Mouse (Mus musculus) spleen, adult 18-20 months (tissue): Measurements from ENCODE around the gene Prdm13.

Source experiments
- DNase-seq, 2 experiments: peaks; one replicate each; pipeline ENCODE4 v3.0.0; 2022; ENCODE audit warnings: mixed read lengths in 2 of 2

Prdm13 gene

DNA sequence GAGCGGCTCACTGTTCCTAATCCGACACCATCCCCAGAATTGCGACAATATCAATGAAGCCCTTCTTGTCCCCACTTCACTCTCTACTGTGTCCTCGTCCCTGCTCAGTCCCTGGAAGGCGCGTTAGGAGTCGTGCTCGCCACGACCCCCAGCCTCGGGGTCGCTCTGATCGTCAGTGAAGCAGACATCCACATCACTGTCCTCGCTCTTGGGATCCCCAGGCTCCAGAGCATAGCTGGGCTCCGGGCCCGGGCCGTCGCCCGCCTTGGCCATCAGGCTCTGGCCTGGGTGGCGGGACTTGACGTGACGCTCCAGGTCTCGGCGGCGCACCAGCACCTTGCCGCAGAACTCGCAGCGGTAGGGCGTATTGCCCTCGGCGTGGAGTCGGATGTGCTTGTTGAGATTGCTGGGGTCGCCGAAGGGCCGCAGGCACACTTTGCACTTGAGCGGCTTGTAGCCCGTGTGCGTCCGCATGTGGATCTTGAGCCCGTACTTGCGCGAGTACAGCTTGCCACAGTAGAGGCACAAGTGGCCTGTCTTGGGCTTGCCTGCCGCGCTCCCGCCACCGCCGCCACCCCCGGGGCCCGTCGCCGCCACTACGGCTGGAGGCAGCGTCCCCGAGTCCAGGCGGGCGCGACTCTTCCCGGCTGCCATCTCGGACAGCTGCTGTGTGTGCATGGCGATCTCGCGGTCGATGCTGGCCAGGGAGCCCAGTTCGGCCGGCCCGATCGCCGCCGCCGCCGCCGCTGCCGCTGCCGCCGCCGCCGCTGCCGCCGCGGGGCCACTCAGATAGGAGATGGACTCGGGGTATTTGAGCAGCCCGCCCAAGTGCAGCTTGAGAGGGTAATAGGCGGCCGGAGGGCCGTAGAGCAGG lies 7.4 kb downstream of the Prdm13 start:
- no peak for DNase-seq

DNA sequence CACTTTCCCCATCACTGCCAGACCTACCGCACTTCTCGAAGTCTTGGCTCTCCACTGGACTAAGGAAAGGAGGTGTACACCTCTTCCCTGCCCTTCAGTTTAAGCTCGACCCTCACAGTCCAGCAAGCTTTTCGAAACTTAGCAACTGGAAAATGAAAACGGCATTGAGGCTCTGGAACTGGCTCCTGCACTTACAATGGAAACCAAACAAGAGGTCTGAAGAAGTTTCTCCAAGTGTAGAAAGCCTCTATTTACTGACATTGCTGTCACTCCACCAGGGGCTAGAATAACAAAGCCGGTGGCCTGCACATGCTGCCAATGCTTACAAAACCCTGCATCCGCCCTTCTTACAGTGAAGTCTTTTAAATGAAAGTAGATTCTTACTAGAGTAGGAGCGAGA lies 11.1 kb downstream of the Prdm13 start:
- no peak for DNase-seq

GRCm38 (mm10) chr4:21674042-21674441 lies 11.7 kb downstream of the Prdm13 start:
- no peak for DNase-seq

GRCm38 (mm10) chr4:21665961-21666360 lies 19.8 kb downstream of the Prdm13 start:
- DNase-seq, result no peak

DNA sequence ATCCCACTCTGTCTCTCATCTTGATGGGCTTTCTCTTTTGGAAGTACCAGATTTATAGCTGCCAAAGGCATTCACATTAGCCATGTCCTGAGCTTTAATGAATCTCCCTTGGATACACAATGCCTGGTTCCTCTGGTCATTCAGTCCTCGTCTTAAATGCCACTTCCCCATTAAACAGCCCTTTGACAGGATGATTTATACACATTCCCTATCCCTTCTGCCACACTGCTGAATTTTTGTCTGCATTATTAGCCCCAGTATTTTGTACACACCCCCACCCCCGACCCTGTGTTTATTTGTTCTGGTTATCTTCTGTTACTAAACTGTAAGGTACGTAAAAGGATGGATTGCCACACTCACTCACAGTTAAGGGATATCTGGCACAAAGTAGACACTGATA lies 27.6 kb downstream of the Prdm13 start:
- no peak for DNase-seq

- DNase-seq, result no peak
These were observed 56.5 kb downstream of the Prdm13 start for GRCm38 (mm10) chr4:21629275-21629583.

- DNase-seq, result no peak
These were observed 57.1 kb downstream of the Prdm13 start for GRCm38 (mm10) chr4:21628367-21629274.
